Mouse (Mus musculus) midbrain, postnatal 0 days (tissue): ENCODE measurements around the gene Nsun2. TPM values are rescaled to one million over a fixed set of nuclear protein-coding genes. Genes with fewer than 3 reads are reported as not detected.

Experiments
- ATAC-seq: fragments of 200-750 bp; cut with Nextera tagmentation; 2 replicates; pipeline ENCODE4 v1.8.0; 2017; ENCODE audit warnings: moderate number of reproducible peaks, mild to moderate bottlenecking, moderate TSS enrichment, moderate library complexity; ENCODE audit not compliant: low FRiP score
- DNase-seq: peaks from one replicate; pipeline ENCODE4 v3.0.0-alpha.2; 2015; ENCODE audit warnings: low spot score
- H3K27ac ChIP-seq: fragments of 300-500 bp; sonication (generic); 2 replicates; pipeline ENCODE4 v1.5.1; 2014; ENCODE audit warnings: low read depth, mild to moderate bottlenecking, low read length, mixed read lengths
- H3K27me3 ChIP-seq: fragments of 300-500 bp; sonication (generic); 2 replicates; pipeline ENCODE4 v1.6.1; 2014; ENCODE audit warnings: low read length, control low read depth, mixed read lengths; ENCODE audit not compliant: insufficient read depth
- H3K36me3 ChIP-seq: fragments of 300-500 bp; sonication (generic); 2 replicates; pipeline ENCODE4 v1.6.1; 2014; ENCODE audit warnings: low read length, control low read depth, mixed read lengths; ENCODE audit not compliant: insufficient read depth
- H3K4me1 ChIP-seq: fragments of 300-500 bp; sonication (generic); 2 replicates; pipeline ENCODE4 v1.6.1; 2014; ENCODE audit warnings: mild to moderate bottlenecking, control low read depth, antibody characterized with exemption, low read length, mixed read lengths; ENCODE audit not compliant: insufficient read depth
- H3K4me2 ChIP-seq: fragments of 300-500 bp; sonication (generic); 2 replicates; pipeline ENCODE4 v1.6.1; 2014; ENCODE audit warnings: low read depth, mild to moderate bottlenecking, low read length, mixed read lengths; ENCODE audit not compliant: poor library complexity, severe bottlenecking
- H3K4me3 ChIP-seq: fragments of 300-500 bp; sonication (generic); 2 replicates; pipeline ENCODE4 v1.5.1; 2014; ENCODE audit warnings: low read depth, mild to moderate bottlenecking, low read length, moderate library complexity
- H3K9ac ChIP-seq: fragments of 300-500 bp; sonication (generic); replicated peaks from 2 replicates; pipeline ENCODE4 v1.6.1; 2014; ENCODE audit warnings: mild to moderate bottlenecking, low read length, moderate library complexity, mixed read lengths; ENCODE audit not compliant: poor library complexity, severe bottlenecking
- H3K9me3 ChIP-seq: fragments of 300-500 bp; sonication (generic); 2 replicates; pipeline ENCODE4 v1.6.1; 2016; ENCODE audit warnings: low read length, control low read depth
- CTCF ChIP-seq: IDR thresholded peaks from 2 replicates; pipeline ENCODE4 v1.5.1; 2016; ENCODE audit warnings: antibody characterized with exemption, mild to moderate bottlenecking
- WGBS: fragments of 180-500 bp; shearing (Covaris S2); extraction: QIAGEN DNeasy Blood & Tissue Kit; methylation state at CpG from one replicate; pipeline ENCODE4 v1.1.7; 2014; 5-methylcytosine and 5-hydroxymethylcytosine counted together
- polyA plus RNA-seq: library from polyadenylated mRNA; unstranded; fragments of >200 nt; fragmentation: Nextera tagmentation; extraction: Ambion mirVana; gene quantifications from 2 replicates; pipeline ENCODE4 v1.2.1, GENCODE M21; 2015
- total RNA-seq: library from RNA; depleted of rRNA; stranded (reverse); fragments of >200 nt; gene quantifications from 2 replicates; pipeline ENCODE4 v1.2.3, GENCODE M21; 2014

The Nsun2 gene
- total and polyA plus RNA-seq, 2 experiments from 2014 or later: 60.2 to 60.3 TPM

- H3K9me3 ChIP-seq: no peaks in the 10 kb centered on the region
- H3K27me3 ChIP-seq: no peaks in the 10 kb centered on the region
- ATAC-seq: no peak
- no peak overlapping the region for H3K4me3 ChIP-seq
- no peak for DNase-seq
- 92% methylated on average over 1 of the region's 1 CpGs for WGBS
- no peak for TF ChIP-seq CTCF
- H3K4me1 ChIP-seq: peaks cover 7% of the 10 kb centered on the region; the same call in 1 of the 2 replicates
- H3K27ac ChIP-seq: no peak overlapping the region
- no peaks in the 10 kb centered on the region for H3K36me3 ChIP-seq
- H3K4me2 ChIP-seq: no peak overlapping the region
- H3K9ac ChIP-seq: no peak overlapping the region
Observed at GRCm38 (mm10) chr13:69522161-69522791, 11.3 kb upstream of the Nsun2 start.

GRCm38 (mm10) chr13:69523444-69524157 lies 9.9 kb upstream of the Nsun2 start:
- peaks cover 7% of the 10 kb centered on the region for H3K4me1 ChIP-seq

GRCm38 (mm10) chr13:69524158-69524530 lies 9.4 kb upstream of the Nsun2 start:
- TF ChIP-seq CTCF: no peak
- Histone ChIP-seq H3K36me3 (no peaks in the 10 kb centered on the region), H3K27ac (no peak overlapping the region), H3K4me3 (no peak overlapping the region), H3K27me3 (no peaks in the 10 kb centered on the region), H3K4me1 (peaks cover 7% of the 10 kb centered on the region), H3K4me2 (no peak overlapping the region), H3K9ac (no peak overlapping the region), H3K9me3 (no peaks in the 10 kb centered on the region)
- no peak for ATAC-seq
- DNase-seq: no peak
- WGBS: 65% methylated on average over 2 of the region's 2 CpGs

More at GRCm38 (mm10) chr13:69523444-69524157, 9.9 kb upstream of the Nsun2 start:
- no peak overlapping the region for H3K4me3 ChIP-seq
- H3K36me3 ChIP-seq: no peaks in the 10 kb centered on the region
- 59% methylated on average over 14 of the region's 14 CpGs for WGBS
- H3K27me3 ChIP-seq: no peaks in the 10 kb centered on the region
- no peak for TF ChIP-seq CTCF
- no peak for ATAC-seq
- no peak overlapping the region for H3K4me2 ChIP-seq
- no peaks in the 10 kb centered on the region for H3K9me3 ChIP-seq
- no peak overlapping the region for H3K9ac ChIP-seq
- no peak for DNase-seq
- H3K27ac ChIP-seq: no peak overlapping the region

GRCm38 (mm10) chr13:69525867-69526266 lies 7.7 kb upstream of the Nsun2 start:
- Histone ChIP-seq H3K4me1 (peaks cover 18% of the 10 kb centered on the region), H3K9ac (no peak overlapping the region), H3K4me2 (no peak overlapping the region), H3K9me3 (no peaks in the 10 kb centered on the region), H3K27me3 (no peaks in the 10 kb centered on the region), H3K27ac (no peak overlapping the region), H3K36me3 (no peaks in the 10 kb centered on the region), H3K4me3 (no peak overlapping the region)
- TF ChIP-seq CTCF: no peak
- DNase-seq (no peak), ATAC-seq (no peak)
- 53% methylated on average over 4 of the region's 4 CpGs for WGBS

GRCm38 (mm10) chr13:69528531-69528930 lies 5.0 kb upstream of the Nsun2 start:
- no peaks in the 10 kb centered on the region for H3K9me3 ChIP-seq
- peaks cover 31% of the 10 kb centered on the region for H3K4me1 ChIP-seq
- no peaks in the 10 kb centered on the region for H3K27me3 ChIP-seq
- no peak for TF ChIP-seq CTCF
- DNase-seq (no peak), ATAC-seq (no peak)
- WGBS: 80% methylated on average over 7 of the region's 7 CpGs
- H3K9ac ChIP-seq: no peak overlapping the region
- H3K4me3 ChIP-seq: no peak overlapping the region
- no peak overlapping the region for H3K4me2 ChIP-seq
- H3K36me3 ChIP-seq: no peaks in the 10 kb centered on the region
- H3K27ac ChIP-seq: no peak overlapping the region

GRCm38 (mm10) chr13:69530156-69530555 lies 3.4 kb upstream of the Nsun2 start:
- Histone ChIP-seq H3K27me3 (no peaks in the 10 kb centered on the region), H3K9ac (no peak overlapping the region), H3K9me3 (no peaks in the 10 kb centered on the region), H3K4me2 (peak overlapping the region; percentile 88; the same call in 1 of the 2 replicates), H3K36me3 (no peaks in the 10 kb centered on the region), H3K27ac (no peak overlapping the region), H3K4me3 (no peak overlapping the region), H3K4me1 (peaks cover 31% of the 10 kb centered on the region)
- TF ChIP-seq CTCF: no peak
- WGBS: 85% methylated on average over 3 of the region's 3 CpGs
- DNase-seq: no peak
- ATAC-seq: no peak
